9 mouse cellular contexts compared by ENCODE assay signal in the genomic region with DNA sequence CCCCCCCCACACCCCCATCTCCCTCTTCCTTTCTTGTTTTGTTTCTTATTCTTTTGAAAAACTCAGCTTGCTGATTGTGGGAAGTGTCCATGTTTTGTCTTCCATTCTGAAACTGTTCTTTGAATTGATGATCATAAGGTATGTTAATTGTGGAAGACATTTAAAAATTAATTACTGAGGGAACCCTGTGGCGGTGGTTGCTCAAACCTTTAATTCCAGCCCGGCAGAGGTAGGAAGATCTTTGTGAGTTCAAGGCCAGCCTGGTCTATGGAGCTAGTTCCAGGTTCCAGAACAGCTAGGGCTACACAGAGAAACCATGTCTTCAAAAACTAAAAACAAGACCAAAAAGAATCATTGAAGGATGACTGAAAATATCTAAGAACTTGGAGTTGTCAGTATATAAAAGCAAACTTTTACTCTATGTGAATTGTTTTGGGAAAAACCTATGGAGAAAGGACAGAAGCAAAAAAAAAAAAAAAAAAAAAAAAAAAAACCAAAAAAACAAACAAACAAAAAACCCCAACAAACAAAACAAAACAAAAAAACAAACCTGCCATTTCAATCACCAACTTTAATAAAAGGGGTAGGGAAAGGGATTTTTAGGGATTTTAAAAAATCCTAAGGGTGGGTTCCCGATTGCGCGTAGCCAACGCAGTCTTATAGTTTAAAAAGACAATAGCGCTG. TPM values are rescaled to one million over a fixed set of nuclear protein-coding genes. Genes with fewer than 3 reads are reported as not detected.
DNase-seq lines count a peak whose midpoint lies in the region; ATAC-seq and TF ChIP-seq lines count a peak whose summit lies in the region.
"Had no signal": no experiment of that assay in that cellular context is flagged by ENCODE, and none has a peak within 500 bp of the region (broad histone marks: within the 10 kb centered on the region; RNA-seq: fewer than 3 reads in every experiment).

No protein-coding gene starts in this region.

- TF ChIP-seq EP300 in heart, adult 2 months (IDR thresholded peaks at IDR 0.05; ENCODE audit: insufficient read depth, low read depth, low read length), result no peak
- no peak for TF ChIP-seq EP300 in liver, embryonic 14.5 days (IDR thresholded peaks at IDR 0.05; ENCODE audit: low read depth)

- no peak for ATAC-seq in forebrain, embryonic 14.5 days
- ATAC-seq in liver, embryonic 14.5 days (ENCODE audit: insufficient read depth), result 0 out of 2 replicates have a peak, but pooled peaks have one; percentile 11
- no peak for ATAC-seq in activated CD4-positive, CD25-positive, alpha-beta regulatory T cell, adult 4 months

- H3K4me3 ChIP-seq in heart, adult 2 months, result peak overlapping the region; percentile 51
- peak overlapping the region; percentile 68 for H3K4me3 ChIP-seq in E14TG2a.4 (replicated peaks; ENCODE audit: low read length)
- peak overlapping the region; percentile 7; the same call in 1 of the 2 replicates for H3K4me3 ChIP-seq in forebrain, embryonic 14.5 days (ENCODE audit: low read depth, low read length)
- H3K4me3 ChIP-seq in liver, embryonic 14.5 days (ENCODE audit: insufficient read depth in 1 of 2, low read depth in 2 of 2, low read length in 2 of 2), result peak overlapping the region; percentile 48 to 58

- peak overlapping the region; percentile 37 for H3K4me2 ChIP-seq in forebrain, embryonic 14.5 days (ENCODE audit: low read length)
- peak overlapping the region; percentile 80 for H3K4me2 ChIP-seq in liver, embryonic 14.5 days (ENCODE audit: low read depth)

- intact Hi-C loops in heart, adult 2 months (cut with DNase I), result loop anchor here (1.0 to 5.0 kb wide), 4 partner anchors 12 to 72 kb away; a partner anchor contains a TSS

- no peak for TF ChIP-seq CTCF in heart, adult 2 months (IDR thresholded peaks at IDR 0.05)
- no peak for TF ChIP-seq CTCF in E14TG2a.4 (conservative IDR thresholded peaks at IDR 0.05; ENCODE audit: low read length)
- TF ChIP-seq CTCF in liver, embryonic 14.5 days (IDR thresholded peaks at IDR 0.05; ENCODE audit: low read depth), result no peak

- DNase-seq in heart, adult 2 months, result no peak
- no peak for DNase-seq in heart, adult 8-10 months (ENCODE audit: low spot score)
- no peak for DNase-seq in forebrain, embryonic 14.5 days (ENCODE audit: low spot score)
- DNase-seq in liver, embryonic 14.5 days (ENCODE audit: low read depth in 3 of 3, low spot score in 3 of 3), result no peak
- DNase-seq in left cerebral cortex, adult 8-10 months (ENCODE audit: low spot score in 2 of 2), result no peak
- no peak for DNase-seq in yolk sac, embryonic 10.5 days (ENCODE audit: low spot score)

- peak overlapping the region; percentile 75 for H3K27ac ChIP-seq in heart, adult 2 months
- H3K27ac ChIP-seq in forebrain, embryonic 14.5 days (ENCODE audit: low read depth, low read length), result no peak overlapping the region
- peak overlapping the region; percentile 50; the same call in 1 of the 2 replicates for H3K27ac ChIP-seq in liver, embryonic 14.5 days

- H3K79me2 ChIP-seq in heart, adult 2 months (replicated peaks; ENCODE audit: control insufficient read depth, insufficient read depth, low read length), result no peaks in the 10 kb centered on the region

- 43% methylated on average over 7 of the region's 7 CpGs for WGBS in heart, adult 2 months
- WGBS in forebrain, embryonic 14.5 days, result 9% methylated on average over 7 of the region's 7 CpGs
- WGBS in liver, embryonic 14.5 days (ENCODE audit: insufficient replicate concordance), result 20% methylated on average over 7 of the region's 7 CpGs

- H3K27me3 ChIP-seq in heart, adult 2 months (ENCODE audit: control insufficient read depth, insufficient read depth, low read length), result no peaks in the 10 kb centered on the region
- 0 out of 2 replicates have a peak, but pooled peaks cover 2% of the 10 kb centered on the region for H3K27me3 ChIP-seq in E14TG2a.4 (ENCODE audit: insufficient read depth, low read length)
- no peaks in the 10 kb centered on the region for H3K27me3 ChIP-seq in forebrain, embryonic 14.5 days (replicated peaks; ENCODE audit: control insufficient read depth, insufficient read depth, low read length)
- H3K27me3 ChIP-seq in liver, embryonic 14.5 days (ENCODE audit: control insufficient read depth, insufficient read depth, low read length), result no peaks in the 10 kb centered on the region

- H3K9me3 ChIP-seq in E14TG2a.4 (ENCODE audit: low read length), result no peaks in the 10 kb centered on the region
- no peaks in the 10 kb centered on the region for H3K9me3 ChIP-seq in forebrain, embryonic 14.5 days (replicated peaks; ENCODE audit: control insufficient read depth, low read length)
- H3K9me3 ChIP-seq in liver, embryonic 14.5 days (ENCODE audit: control insufficient read depth, low read length), result no peaks in the 10 kb centered on the region

- no peak for TF ChIP-seq POLR2A in heart, adult 2 months (IDR thresholded peaks at IDR 0.05; ENCODE audit: insufficient read depth, low read depth, low read length)

- no peak overlapping the region; the same call in 1 of the 2 replicates for H3K9ac ChIP-seq in heart, adult 2 months (ENCODE audit: low read depth, low read length)
- H3K9ac ChIP-seq in forebrain, embryonic 14.5 days (ENCODE audit: low read length), result no peak overlapping the region
- H3K9ac ChIP-seq in liver, embryonic 14.5 days (replicated peaks), result peak overlapping the region; percentile 66

- peaks cover 7% of the 10 kb centered on the region for H3K4me1 ChIP-seq in heart, adult 2 months (ENCODE audit: control insufficient read depth, insufficient read depth, low read length)
- peaks cover 40% of the 10 kb centered on the region for H3K4me1 ChIP-seq in E14TG2a.4 (replicated peaks; ENCODE audit: low read depth, low read length)
- no peaks in the 10 kb centered on the region; the same call in 1 of the 2 replicates for H3K4me1 ChIP-seq in forebrain, embryonic 14.5 days (ENCODE audit: control insufficient read depth, insufficient read depth, low read length)
- H3K4me1 ChIP-seq in liver, embryonic 14.5 days (replicated peaks; ENCODE audit: control insufficient read depth in 2 of 2, insufficient read depth in 2 of 2, low read length in 1 of 2), result peaks cover 4% of the 10 kb centered on the region in 2 experiments; a peak in 2 of 4 replicates

- no peaks in the 10 kb centered on the region for H3K36me3 ChIP-seq in heart, adult 2 months (ENCODE audit: control insufficient read depth, insufficient read depth, low read length)
- H3K36me3 ChIP-seq in E14TG2a.4 (ENCODE audit: insufficient read depth, low read length), result no peaks in the 10 kb centered on the region
- no peaks in the 10 kb centered on the region for H3K36me3 ChIP-seq in forebrain, embryonic 14.5 days (ENCODE audit: control insufficient read depth, insufficient read depth, low read length)
- no peaks in the 10 kb centered on the region for H3K36me3 ChIP-seq in liver, embryonic 14.5 days (replicated peaks; ENCODE audit: control insufficient read depth, insufficient read depth, low read depth)

RNA-seq across cellular contexts. Expression of a gene that starts 11.0 kb away (rescaled TPM):
- 100 to 1,000 TPM; 213 to 276 TPM for total RNA-seq in heart, adult 2 months (2021)
- polyA plus RNA-seq in heart, adult 2 months (2012; rRNA removed), result 119 and 283 TPM in 2 replicates
- total RNA-seq in heart, adult 8-10 months (2022), result 100 to 1,000 TPM; 219 to 244 (median 237) TPM
- 546 and 597 TPM in 2 replicates for polyA plus RNA-seq in forebrain, embryonic 14.5 days (2014; fragmentation: Nextera tagmentation; extraction: Ambion mirVana)
- 91.7 and 128 TPM in 2 replicates for polyA plus RNA-seq in liver, embryonic 14.5 days (2012; rRNA removed)
- 96.7 and 104 TPM in 2 replicates for polyA plus RNA-seq in liver, embryonic 14.5 days (2014; fragmentation: Nextera tagmentation; extraction: Ambion mirVana)
- 100 to 1,000 TPM; 299 to 332 TPM for polyA plus RNA-seq in activated CD4-positive, CD25-positive, alpha-beta regulatory T cell, adult 4 months (2017; shearing (Covaris generic))
- total RNA-seq in left cerebral cortex, adult 8-10 months (2022), result 100 to 1,000 TPM; 436 to 462 (median 449) TPM

RNA-seq across cellular contexts. Expression of a gene that starts 37.3 kb away (rescaled TPM):
- total RNA-seq in heart, adult 2 months (2021), result 10 to 100 TPM; 11.8 to 14.5 TPM
- polyA plus RNA-seq in heart, adult 2 months (2012; rRNA removed), result 36.3 and 56.3 TPM in 2 replicates
- total RNA-seq in heart, adult 8-10 months (2022), result 10 to 100 TPM; 11.2 to 18.0 (median 12.8) TPM
- polyA plus RNA-seq in forebrain, embryonic 14.5 days (2014; fragmentation: Nextera tagmentation; extraction: Ambion mirVana), result 9.4 and 9.7 TPM in 2 replicates
- polyA plus RNA-seq in liver, embryonic 14.5 days (2012; rRNA removed), result 0.64 and 0.91 TPM in 2 replicates
- polyA plus RNA-seq in liver, embryonic 14.5 days (2014; fragmentation: Nextera tagmentation; extraction: Ambion mirVana), result 0.40 and 0.47 TPM in 2 replicates
- not detected for polyA plus RNA-seq in activated CD4-positive, CD25-positive, alpha-beta regulatory T cell, adult 4 months (2017; shearing (Covaris generic))
- under 1 TPM; 0.09 to 0.46 (median 0.31) TPM for total RNA-seq in left cerebral cortex, adult 8-10 months (2022)
- total RNA-seq: common myeloid progenitor, adult 5-6 weeks had no signal

Comparison
In these comparisons a context has a peak if more than half of its experiments do, and no peak if none do; other contexts are left out.
1. H3K4me3 ChIP-seq: peak in every context shown above with its lines; median percentile 68 in E14TG2a.4; 53 in liver, embryonic 14.5 days; 51 in heart, adult 2 months; 7 in forebrain, embryonic 14.5 days.